Mouse (Mus musculus) forebrain, embryonic 13.5 days (tissue): ENCODE data around the gene Crybb2. TPM values are rescaled to one million over a fixed set of nuclear protein-coding genes. Genes with fewer than 3 reads are reported as not detected.
"Not testable (repeated sequence)": the region's sequence is repeated elsewhere in the genome, so short reads cannot be mapped to it uniquely, and the experiment has no call there.

Experiments used
- ATAC-seq: fragments of 200-750 bp; cut with Nextera tagmentation; 2 replicates; pipeline ENCODE4 v1.8.0; 2017
- H3K27ac ChIP-seq: fragments of 300-500 bp; sonication (generic); 2 replicates; pipeline ENCODE4 v1.5.1; 2015; ENCODE audit warnings: inconsistent platforms, mild to moderate bottlenecking, moderate library complexity
- H3K27me3 ChIP-seq: fragments of 300-500 bp; sonication (generic); 2 replicates; pipeline ENCODE4 v1.6.1; 2015; ENCODE audit warnings: mild to moderate bottlenecking, inconsistent platforms
- H3K36me3 ChIP-seq: fragments of 300-500 bp; sonication (generic); 2 replicates; pipeline ENCODE4 v1.6.1; 2015; ENCODE audit warnings: mild to moderate bottlenecking, inconsistent platforms; ENCODE audit not compliant: poor library complexity, severe bottlenecking
- H3K4me1 ChIP-seq: fragments of 300-500 bp; sonication (generic); 2 replicates; pipeline ENCODE4 v1.6.1; 2015; ENCODE audit warnings: inconsistent platforms
- H3K4me2 ChIP-seq: fragments of 300-500 bp; sonication (generic); 2 replicates; pipeline ENCODE4 v1.6.1; 2015; ENCODE audit warnings: inconsistent platforms, mild to moderate bottlenecking, moderate library complexity
- H3K4me3 ChIP-seq: fragments of 300-500 bp; sonication (generic); 2 replicates; pipeline ENCODE4 v1.5.1; 2015; ENCODE audit warnings: mild to moderate bottlenecking, inconsistent platforms
- H3K9ac ChIP-seq: fragments of 300-500 bp; sonication (generic); 2 replicates; pipeline ENCODE4 v1.6.1; 2015; ENCODE audit warnings: mild to moderate bottlenecking, inconsistent platforms
- H3K9me3 ChIP-seq: fragments of 300-500 bp; sonication (generic); replicated peaks from 2 replicates; pipeline ENCODE4 v1.6.1; 2016; ENCODE audit warnings: inconsistent platforms
- WGBS: fragments of 180-500 bp; shearing (Covaris S2); methylation state at CpG from one replicate; pipeline ENCODE4 v1.1.7; 2015; 5-methylcytosine and 5-hydroxymethylcytosine counted together
- polyA plus RNA-seq: library from polyadenylated mRNA; unstranded; fragments of >200 nt; fragmentation: Nextera tagmentation; extraction: Ambion mirVana; gene quantifications from 2 replicates; pipeline ENCODE4 v1.2.1, GENCODE M21; 2015

Crybb2 gene
- not detected in 2 replicates for polyA plus RNA-seq

GRCm38 (mm10) chr5:113070017-113070416 lies at the start of gene Crybb2:
TSS of gene Crybb2 (minus strand) at chr5:113070117.
- Histone ChIP-seq H3K4me3 (no peak within 1 kb of the TSS), H3K4me2 (no peak within 1 kb of the TSS), H3K27me3 (no peaks in the 10 kb centered on the region), H3K4me1 (no peaks in the 10 kb centered on the region), H3K27ac (no peak within 1 kb of the TSS), H3K9me3 (no peaks in the 10 kb centered on the region), H3K36me3 (no peaks in the 10 kb centered on the region), H3K9ac (no peak within 1 kb of the TSS)
- ATAC-seq, result no peak

- H3K27ac ChIP-seq, result no peak overlapping the region
- no peak overlapping the region for H3K4me3 ChIP-seq
- no peaks in the 10 kb centered on the region for H3K36me3 ChIP-seq
- no peaks in the 10 kb centered on the region for H3K9me3 ChIP-seq
- H3K9ac ChIP-seq, result no peak overlapping the region
- no peaks in the 10 kb centered on the region for H3K27me3 ChIP-seq
- H3K4me2 ChIP-seq, result no peak overlapping the region
- peaks cover 58% of the 10 kb centered on the region for H3K4me1 ChIP-seq
- WGBS, result 83% methylated on average over 9 of the region's 9 CpGs
- no peak for ATAC-seq
Observed at GRCm38 (mm10) chr5:113119291-113119690, 49.4 kb upstream of the Crybb2 start.

- no peaks in the 10 kb centered on the region for H3K9me3 ChIP-seq
- no peaks in the 10 kb centered on the region for H3K27me3 ChIP-seq
- 52% methylated on average over 6 of the region's 6 CpGs for WGBS
- H3K9ac ChIP-seq, result no peak overlapping the region
- no peak overlapping the region for H3K4me2 ChIP-seq
- H3K4me1 ChIP-seq, result peaks cover 64% of the 10 kb centered on the region
- ATAC-seq, result no peak
- H3K36me3 ChIP-seq, result no peaks in the 10 kb centered on the region
- no peak overlapping the region for H3K4me3 ChIP-seq
- no peak overlapping the region for H3K27ac ChIP-seq
Observed at GRCm38 (mm10) chr5:113118695-113119094, 48.8 kb upstream of the Crybb2 start.

- Histone ChIP-seq H3K27ac (no peak overlapping the region), H3K4me2 (no peak overlapping the region), H3K4me1 (peaks cover 70% of the 10 kb centered on the region), H3K36me3 (no peaks in the 10 kb centered on the region), H3K4me3 (no peak overlapping the region), H3K9ac (no peak overlapping the region), H3K27me3 (no peaks in the 10 kb centered on the region), H3K9me3 (no peaks in the 10 kb centered on the region)
- ATAC-seq, result no peak
- 86% methylated on average over 5 of the region's 5 CpGs for WGBS
Observed at GRCm38 (mm10) chr5:113117361-113117760, 47.4 kb upstream of the Crybb2 start.

- no peak overlapping the region for H3K27ac ChIP-seq
- H3K27me3 ChIP-seq, result no peaks in the 10 kb centered on the region
- H3K4me2 ChIP-seq, result no peak overlapping the region
- no peaks in the 10 kb centered on the region for H3K9me3 ChIP-seq
- no peak overlapping the region for H3K4me3 ChIP-seq
- no peaks in the 10 kb centered on the region for H3K36me3 ChIP-seq
- 72% methylated on average over 10 of the region's 10 CpGs for WGBS
- H3K9ac ChIP-seq, result no peak overlapping the region
- peaks cover 63% of the 10 kb centered on the region for H3K4me1 ChIP-seq
- no peak for ATAC-seq
Observed at GRCm38 (mm10) chr5:113115896-113116295, 46.0 kb upstream of the Crybb2 start.

GRCm38 (mm10) chr5:113114264-113115225 lies 44.6 kb upstream of the Crybb2 start:
- Histone ChIP-seq H3K4me3 (no peak overlapping the region), H3K36me3 (no peaks in the 10 kb centered on the region), H3K27me3 (no peaks in the 10 kb centered on the region), H3K9me3 (no peaks in the 10 kb centered on the region), H3K4me2 (no peak overlapping the region), H3K9ac (no peak overlapping the region), H3K27ac (no peak overlapping the region; the same call in 1 of the 2 replicates), H3K4me1 (peaks cover 55% of the 10 kb centered on the region)
- no peak for ATAC-seq
- 49% methylated on average over 20 of the region's 20 CpGs for WGBS

GRCm38 (mm10) chr5:113113120-113113519 lies 43.2 kb upstream of the Crybb2 start:
- H3K27me3 ChIP-seq, result no peaks in the 10 kb centered on the region
- no peaks in the 10 kb centered on the region for H3K9me3 ChIP-seq
- H3K4me1 ChIP-seq, result peaks cover 46% of the 10 kb centered on the region
- H3K36me3 ChIP-seq, result no peaks in the 10 kb centered on the region
- ATAC-seq, result no peak
- no peak overlapping the region for H3K4me3 ChIP-seq
- no peak overlapping the region for H3K4me2 ChIP-seq
- H3K27ac ChIP-seq, result no peak overlapping the region
- WGBS, result 46% methylated on average over 5 of the region's 5 CpGs
- H3K9ac ChIP-seq, result no peak overlapping the region

- H3K27me3 ChIP-seq, result no peaks in the 10 kb centered on the region
- no peak for ATAC-seq
- 18% methylated on average over 4 of the region's 4 CpGs for WGBS
Observed at GRCm38 (mm10) chr5:113111336-113111735, 41.4 kb upstream of the Crybb2 start.

GRCm38 (mm10) chr5:113110929-113111328 lies 41.0 kb upstream of the Crybb2 start:
- H3K27me3 ChIP-seq, result no peaks in the 10 kb centered on the region
- H3K9me3 ChIP-seq, result no peaks in the 10 kb centered on the region
- H3K27ac ChIP-seq, result peak overlapping the region; percentile 60
- peaks cover 46% of the 10 kb centered on the region for H3K4me1 ChIP-seq
- ATAC-seq, result no peak
- no peaks in the 10 kb centered on the region for H3K36me3 ChIP-seq
- H3K9ac ChIP-seq, result no peak overlapping the region
- WGBS, result 0% methylated on average over 1 of the region's 1 CpGs
- no peak overlapping the region for H3K4me2 ChIP-seq
- H3K4me3 ChIP-seq, result no peak overlapping the region

More at GRCm38 (mm10) chr5:113111336-113111735, 41.4 kb upstream of the Crybb2 start:
- Histone ChIP-seq H3K27ac (0 out of 2 replicates have a peak overlapping the region, but pooled peaks have one; percentile 60), H3K36me3 (no peaks in the 10 kb centered on the region), H3K4me1 (peaks cover 46% of the 10 kb centered on the region), H3K4me2 (no peak overlapping the region), H3K9ac (no peak overlapping the region), H3K9me3 (no peaks in the 10 kb centered on the region), H3K4me3 (no peak overlapping the region)

- 88% methylated on average over 2 of the region's 2 CpGs for WGBS
- not testable (repeated sequence) for H3K9ac ChIP-seq, H3K4me3 ChIP-seq, ATAC-seq, H3K27me3 ChIP-seq, H3K4me2 ChIP-seq, H3K27ac ChIP-seq, H3K9me3 ChIP-seq, H3K36me3 ChIP-seq
- H3K4me1 ChIP-seq, result peaks cover 43% of the 10 kb centered on the region
Observed at GRCm38 (mm10) chr5:113109651-113110050, 39.7 kb upstream of the Crybb2 start.

GRCm38 (mm10) chr5:113108165-113108764 lies 38.3 kb upstream of the Crybb2 start:
- H3K36me3 ChIP-seq, result no peaks in the 10 kb centered on the region
- no peak overlapping the region for H3K27ac ChIP-seq
- H3K27me3 ChIP-seq, result no peaks in the 10 kb centered on the region
- ATAC-seq, result no peak
- 77% methylated on average over 11 of the region's 11 CpGs for WGBS
- no peak overlapping the region for H3K9ac ChIP-seq
- peaks cover 31% of the 10 kb centered on the region for H3K4me1 ChIP-seq
- H3K4me2 ChIP-seq, result no peak overlapping the region
- no peak overlapping the region for H3K4me3 ChIP-seq
- no peaks in the 10 kb centered on the region for H3K9me3 ChIP-seq

- H3K27me3 ChIP-seq, result no peaks in the 10 kb centered on the region
- H3K36me3 ChIP-seq, result no peaks in the 10 kb centered on the region
- H3K4me3 ChIP-seq, result no peak overlapping the region
- 34% methylated on average over 2 of the region's 3 CpGs for WGBS
- H3K4me1 ChIP-seq, result peaks cover 27% of the 10 kb centered on the region
- ATAC-seq, result no peak
- no peaks in the 10 kb centered on the region for H3K9me3 ChIP-seq
- H3K4me2 ChIP-seq, result no peak overlapping the region
- H3K9ac ChIP-seq, result no peak overlapping the region
- no peak overlapping the region for H3K27ac ChIP-seq
Observed at GRCm38 (mm10) chr5:113107709-113108108, 37.8 kb upstream of the Crybb2 start.
